Mouse (Mus musculus): ENCODE measurements at regions not wholly inside any gene's neighbourhood (a gene's known extent, or its start where the extent isn't known, plus 50 kb on each side); places are given as distances from the start of the nearest gene placed in this dataset.
A peak's percentile ranks its signal among the peaks of the same experiment; 100 is the strongest.
"Not testable (repeated sequence)": the region's sequence is repeated elsewhere in the genome, so short reads cannot be mapped to it uniquely, and the experiment has no call there.

- not testable (repeated sequence) for ATAC-seq
Measured at GRCm38 (mm10) chr15:90882349-90882748, 167.4 kb downstream of the Kif21a start.

- ATAC-seq = no peak
Measured at GRCm38 (mm10) chr15:90869452-90869851, 180.3 kb downstream of the Kif21a start.

- ATAC-seq = not testable (repeated sequence)
Measured at GRCm38 (mm10) chr15:90853763-90854162, 174.5 kb upstream of the Cpne8 start.

- ATAC-seq = no peak
Measured at GRCm38 (mm10) chr15:90851991-90852390, 172.8 kb upstream of the Cpne8 start.

DNA sequence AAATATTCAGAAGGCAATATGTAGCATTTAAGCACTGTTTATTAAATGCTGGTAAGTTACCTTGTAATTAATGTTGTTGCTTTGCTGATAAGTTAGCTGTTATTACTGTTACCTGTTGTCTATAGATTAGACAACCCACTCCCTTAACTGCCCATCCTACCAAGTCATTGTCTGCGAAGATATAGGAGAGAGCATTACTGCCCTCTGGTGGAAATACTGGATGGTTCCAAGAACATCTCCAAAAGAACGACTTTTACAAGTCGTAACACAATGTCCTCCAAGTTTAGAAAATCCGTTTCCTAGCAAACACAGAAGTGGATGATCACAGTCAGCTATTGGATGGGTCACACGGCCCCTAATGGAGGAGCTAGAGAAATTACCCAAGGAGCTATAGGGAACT lies 162.2 kb upstream of the Cpne8 start:
- ATAC-seq = no peak

- no peak for ATAC-seq
Measured at GRCm38 (mm10) chr15:90835586-90835985, 156.4 kb upstream of the Cpne8 start.

GRCm38 (mm10) chr15:90827816-90828215 lies 148.6 kb upstream of the Cpne8 start:
- ATAC-seq = no peak

DNA sequence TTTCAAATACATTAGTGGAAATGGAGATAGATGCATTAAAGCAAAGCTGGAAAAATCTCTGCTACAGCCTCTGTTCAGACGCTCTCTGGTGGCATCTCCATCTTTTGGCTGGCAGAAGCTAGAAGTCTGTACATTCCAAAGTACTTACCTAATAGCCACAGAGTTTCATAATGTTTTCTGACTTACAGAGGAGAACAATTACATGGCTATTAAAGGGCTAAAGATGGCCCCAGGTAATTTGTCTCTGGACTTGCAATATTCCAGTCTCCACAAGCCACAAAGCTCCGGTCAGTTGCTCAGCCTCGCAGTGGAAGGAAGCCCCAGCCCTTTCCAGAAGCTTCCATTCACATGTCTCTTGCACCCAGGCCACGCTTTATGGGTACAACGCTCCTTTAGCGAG lies 143.1 kb upstream of the Cpne8 start:
- ATAC-seq = no peak

DNA sequence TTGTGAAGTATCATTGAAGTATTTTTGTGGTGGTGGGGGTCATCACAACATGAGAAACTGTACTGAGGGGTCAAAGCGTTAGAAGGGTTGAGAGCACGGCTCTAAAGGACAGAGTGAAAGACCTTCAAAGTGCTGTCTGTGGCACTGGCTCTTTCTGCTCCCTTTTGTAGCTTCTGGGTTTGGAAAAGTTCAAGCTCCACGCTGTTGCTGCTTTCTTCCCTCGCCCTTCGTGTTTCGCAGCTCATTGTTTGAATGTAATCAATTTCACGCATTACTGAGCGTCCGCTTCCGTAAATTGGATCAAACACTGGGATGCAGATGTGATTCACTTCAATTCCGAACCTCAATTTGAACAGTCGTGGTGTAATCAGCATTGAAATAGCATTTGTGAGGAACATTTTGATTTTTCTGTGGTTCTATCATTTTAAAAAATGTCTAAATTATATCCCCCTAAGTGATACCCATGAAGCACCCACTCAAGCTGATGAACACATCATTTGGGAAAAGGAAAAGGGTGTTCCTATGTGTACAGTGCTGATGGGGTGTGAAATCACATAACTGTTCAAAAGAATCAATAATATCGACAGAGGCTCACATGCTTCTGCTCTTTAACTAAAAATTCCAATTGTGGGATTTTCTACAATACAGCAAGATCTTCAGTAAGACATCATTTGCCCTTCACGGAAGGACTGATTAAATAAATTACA lies 140.9 kb upstream of the Cpne8 start:
- no peak for ATAC-seq

DNA sequence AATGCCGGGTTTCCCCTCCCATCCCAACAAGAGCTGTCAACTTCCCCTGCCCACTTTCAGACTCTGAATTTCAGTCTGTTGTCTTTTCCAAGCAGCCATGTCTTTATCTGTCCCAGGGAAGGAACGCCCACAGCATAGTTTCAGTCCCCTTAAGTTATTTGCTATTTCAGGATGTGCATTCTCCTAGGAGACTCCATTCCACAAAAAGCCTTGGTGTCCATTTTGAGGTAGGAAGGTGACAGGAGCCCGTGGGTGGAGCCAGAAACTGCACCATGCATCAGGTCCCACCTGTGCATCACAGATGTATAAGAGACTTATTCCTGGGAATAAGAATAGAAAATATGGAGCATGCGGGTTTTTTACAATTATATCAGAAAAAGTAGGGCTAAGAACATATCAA lies 138.9 kb upstream of the Cpne8 start:
- no peak for ATAC-seq

GRCm38 (mm10) chr15:90813907-90814306 lies 134.7 kb upstream of the Cpne8 start:
- ATAC-seq = no peak

GRCm38 (mm10) chr15:90810341-90810740 lies 131.1 kb upstream of the Cpne8 start:
- ATAC-seq = no peak

DNA sequence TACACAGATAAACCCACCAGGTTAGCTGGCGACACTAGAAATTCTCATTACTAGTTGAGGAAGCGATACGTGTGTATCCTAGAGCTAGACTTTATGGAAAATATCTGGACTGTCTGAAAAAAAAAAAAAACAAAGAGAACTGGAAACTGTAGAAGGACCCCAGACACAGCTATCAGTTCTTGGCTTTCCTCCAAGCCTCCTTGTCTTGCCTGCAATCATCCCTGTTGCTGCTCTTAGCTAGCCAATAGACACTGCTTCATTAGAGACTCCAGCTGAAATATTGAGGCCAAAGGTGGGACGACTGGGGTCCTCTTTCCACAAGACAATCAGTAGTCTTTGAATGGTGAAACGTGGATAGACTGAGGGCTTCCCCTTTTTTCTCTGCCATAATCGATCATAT lies 129.0 kb upstream of the Cpne8 start:
- ATAC-seq = no peak

- ATAC-seq = no peak
Measured at GRCm38 (mm10) chr15:90798056-90798455, 118.8 kb upstream of the Cpne8 start.

DNA sequence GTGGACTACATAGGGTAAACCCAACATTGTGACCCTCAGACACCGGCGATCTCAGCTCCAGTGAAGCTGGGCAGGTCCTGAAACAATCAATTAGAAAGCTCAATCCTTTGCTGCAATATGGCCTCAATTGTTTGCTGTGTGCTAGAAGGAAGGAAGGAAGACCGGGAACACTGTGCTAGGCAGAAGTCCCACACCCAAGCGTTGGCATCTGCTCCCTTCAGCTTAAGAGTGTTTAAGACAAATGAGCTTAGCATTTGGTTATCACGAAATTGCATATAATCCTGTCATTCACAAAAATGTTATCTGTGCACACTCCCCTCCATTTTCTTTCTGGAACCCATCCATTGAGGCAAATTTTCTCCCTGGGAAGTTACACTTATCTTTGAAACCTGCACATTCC lies 110.7 kb upstream of the Cpne8 start:
- no peak for ATAC-seq

- no peak for ATAC-seq
Measured at GRCm38 (mm10) chr15:90784741-90785140, 105.5 kb upstream of the Cpne8 start.

GRCm38 (mm10) chr15:90767521-90767920 lies 88.3 kb upstream of the Cpne8 start:
- no peak for ATAC-seq

DNA sequence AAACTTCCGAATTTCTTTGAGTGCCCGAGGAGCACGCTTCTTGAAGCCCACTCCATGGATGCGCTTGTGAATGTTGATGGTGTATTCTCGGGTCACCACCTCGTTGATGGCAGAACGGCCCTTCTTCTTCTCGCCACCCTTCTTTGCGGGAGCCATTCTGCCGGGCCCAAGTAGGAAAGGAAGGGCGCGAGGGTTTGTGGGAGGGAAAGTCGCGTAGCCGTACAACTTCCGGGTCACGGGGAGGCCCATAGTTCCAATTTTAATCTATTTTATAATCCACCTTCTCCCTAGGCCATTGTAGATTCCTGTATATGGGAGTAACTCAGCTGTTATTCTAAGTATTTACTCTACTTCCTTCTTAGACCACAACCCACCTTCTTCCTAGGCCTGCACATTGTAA lies 85.3 kb upstream of the Cpne8 start:
- ATAC-seq = peak; percentile 47

GRCm38 (mm10) chr15:90733891-90734290 lies 54.7 kb upstream of the Cpne8 start:
- ATAC-seq = no peak

All from CD4-positive, CD25-positive, alpha-beta regulatory T cell, adult 4 months (primary cell).